ENCODE assay signal across 24 mouse cellular contexts in the genomic region with DNA sequence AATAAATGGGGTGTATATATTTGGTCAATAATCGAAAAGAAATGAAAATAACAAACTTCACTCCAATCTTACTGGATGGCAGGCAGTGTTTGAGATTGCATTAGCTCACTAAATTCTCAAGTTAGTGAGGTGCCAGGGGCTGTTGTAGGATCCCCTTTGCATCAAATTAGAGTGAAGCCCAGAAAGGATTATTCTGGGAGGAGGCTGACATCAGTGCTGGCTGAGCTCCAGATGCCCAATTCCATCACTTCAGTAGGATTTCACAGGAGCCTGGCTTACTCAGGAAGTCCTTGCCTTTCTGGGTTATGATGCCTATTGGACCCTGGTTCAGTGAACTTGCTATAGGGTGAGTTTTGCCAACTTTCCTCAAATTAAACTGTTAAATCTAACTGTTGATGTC.
DNase-seq lines count a peak whose midpoint lies in the region; ATAC-seq and TF ChIP-seq lines count a peak whose summit lies in the region.
"Had no signal": no experiment of that assay in that cellular context is flagged by ENCODE, and none has a peak within 500 bp of the region (broad histone marks: within the 10 kb centered on the region; RNA-seq: fewer than 3 reads in every experiment).

No protein-coding gene starts in this region.

- peak; percentile 60 for ATAC-seq in forebrain, embryonic 13.5 days
- no peak for ATAC-seq in forebrain, embryonic 11.5 days (replicated peaks; ENCODE audit: low FRiP score)
- ATAC-seq in liver, postnatal 0 days: no peak

- 82% methylated on average over 1 of the region's 1 CpGs for WGBS in forebrain, embryonic 13.5 days
- 90% methylated on average over 1 of the region's 1 CpGs for WGBS in forebrain, embryonic 11.5 days
- WGBS in liver, postnatal 0 days (ENCODE audit: insufficient replicate concordance): 71% methylated on average over 1 of the region's 1 CpGs

- no peak overlapping the region for H3K4me3 ChIP-seq in forebrain, embryonic 13.5 days
- H3K4me3 ChIP-seq in forebrain, embryonic 11.5 days (ENCODE audit: low read depth, low read length): no peak overlapping the region
- no peak overlapping the region for H3K4me3 ChIP-seq in liver, postnatal 0 days (ENCODE audit: low read depth, low read length)
- H3K4me3 ChIP-seq: erythroblast, embryonic 14.5 days; midbrain, embryonic 10.5 days; myocyte; neural tube, embryonic 15.5 days had no signal

- no peak for TF ChIP-seq EP300 in liver, postnatal 0 days (IDR thresholded peaks at IDR 0.05; ENCODE audit: low read depth)

- H3K4me1 ChIP-seq in forebrain, embryonic 13.5 days: peaks cover 29% of the 10 kb centered on the region
- peaks cover 4% of the 10 kb centered on the region; the same call in 1 of the 2 replicates for H3K4me1 ChIP-seq in forebrain, embryonic 11.5 days (replicated peaks; ENCODE audit: control insufficient read depth, insufficient read depth, low read length)
- no peaks in the 10 kb centered on the region for H3K4me1 ChIP-seq in liver, postnatal 0 days (ENCODE audit: insufficient read depth)

- H3K27ac ChIP-seq in forebrain, embryonic 13.5 days: no peak overlapping the region
- no peak overlapping the region for H3K27ac ChIP-seq in forebrain, embryonic 11.5 days (ENCODE audit: low read depth, low read length)
- no peak overlapping the region for H3K27ac ChIP-seq in liver, postnatal 0 days (ENCODE audit: low read depth)
- H3K27ac ChIP-seq: midbrain, embryonic 10.5 days had no signal

- no peak for DNase-seq in forebrain, embryonic 11.5 days (ENCODE audit: low spot score)
- peak; percentile 37 for DNase-seq in Muller cell, postnatal 12 days (ENCODE audit: inconsistent ontology term)
- peak; percentile 57 for DNase-seq in cerebellum, adult 11-12 months
- peak; percentile 77 to 87 for DNase-seq in cerebellum, postnatal 25 days
- no peak for DNase-seq in liver, postnatal 0 days
- DNase-seq in frontal cortex, adult 2 months (ENCODE audit: extremely low spot score in 1 of 2, low spot score in 1 of 2): no peak
- DNase-seq in urinary bladder, postnatal 25 days (ENCODE audit: low spot score): no peak
- DNase-seq: adrenal gland, postnatal 14 days; heart, adult 18-20 months; heart, postnatal 4 days; kidney, adult 2 months; kidney, postnatal 25 days; layer of hippocampus, adult 9-11 months; liver; lung, adult 2 months; lung, postnatal 4 days; right cerebral cortex, adult 18-20 months; spleen, adult 18-20 months; thymus, adult 18-20 months had no signal

- H3K9me3 ChIP-seq in forebrain, embryonic 13.5 days (replicated peaks): no peaks in the 10 kb centered on the region
- H3K9me3 ChIP-seq in forebrain, embryonic 11.5 days (ENCODE audit: control insufficient read depth, low read length): no peaks in the 10 kb centered on the region
- no peaks in the 10 kb centered on the region for H3K9me3 ChIP-seq in liver, postnatal 0 days (ENCODE audit: low read length)
- H3K9me3 ChIP-seq: midbrain, embryonic 10.5 days; neural tube, embryonic 15.5 days had no signal

- no peak for TF ChIP-seq CTCF in liver, postnatal 0 days (IDR thresholded peaks at IDR 0.05; ENCODE audit: low read depth)

- H3K36me3 ChIP-seq in forebrain, embryonic 13.5 days (ENCODE audit: poor library complexity, severe bottlenecking): no peaks in the 10 kb centered on the region
- no peaks in the 10 kb centered on the region for H3K36me3 ChIP-seq in forebrain, embryonic 11.5 days (ENCODE audit: control insufficient read depth, insufficient read depth, low read length)
- H3K36me3 ChIP-seq in liver, postnatal 0 days (replicated peaks; ENCODE audit: insufficient read depth, low read length): no peaks in the 10 kb centered on the region
- H3K36me3 ChIP-seq: midbrain, embryonic 10.5 days; neural tube, embryonic 15.5 days had no signal

- H3K27me3 ChIP-seq in forebrain, embryonic 13.5 days: no peaks in the 10 kb centered on the region
- H3K27me3 ChIP-seq in forebrain, embryonic 11.5 days (ENCODE audit: control insufficient read depth, insufficient read depth, low read length): no peaks in the 10 kb centered on the region
- H3K27me3 ChIP-seq in liver, postnatal 0 days (ENCODE audit: insufficient read depth, low read length): no peaks in the 10 kb centered on the region
- H3K27me3 ChIP-seq: neural tube, embryonic 15.5 days had no signal

- no peak overlapping the region for H3K9ac ChIP-seq in forebrain, embryonic 13.5 days
- H3K9ac ChIP-seq in forebrain, embryonic 11.5 days (ENCODE audit: low read length): no peak overlapping the region
- H3K9ac ChIP-seq in liver, postnatal 0 days (replicated peaks): no peak overlapping the region
- H3K9ac ChIP-seq: neural tube, embryonic 15.5 days had no signal

- H3K4me2 ChIP-seq in forebrain, embryonic 13.5 days: no peak overlapping the region
- H3K4me2 ChIP-seq in forebrain, embryonic 11.5 days (ENCODE audit: low read depth, low read length, severe bottlenecking): no peak overlapping the region
- no peak overlapping the region for H3K4me2 ChIP-seq in liver, postnatal 0 days (ENCODE audit: low read depth, low read length)
- H3K4me2 ChIP-seq: neural tube, embryonic 15.5 days had no signal

Comparison
In these comparisons a context has a peak if more than half of its experiments do, and no peak if none do; other contexts are left out.
1. DNase-seq: peak in Muller cell, postnatal 12 days (single experiment), cerebellum, adult 11-12 months (single experiment) and cerebellum, postnatal 25 days (2 of 2); none in forebrain, embryonic 11.5 days (single experiment), liver, postnatal 0 days (single experiment), frontal cortex, adult 2 months (0 of 2) and urinary bladder, postnatal 25 days (single experiment).